Mouse (Mus musculus): ENCODE data around the gene Babam2. TPM values are rescaled to one million over a fixed set of nuclear protein-coding genes. Genes with fewer than 3 reads are reported as not detected.

The Babam2 gene
- total and polyA plus RNA-seq, 3 experiments = 25.2 to 32.9 (median 28.4) TPM

- no peak overlapping the region for H3K4me3 ChIP-seq
- no peak overlapping the region for H3K27ac ChIP-seq
- H3K36me3 ChIP-seq (ENCODE audit: control insufficient read depth, insufficient read depth, low read length) = peaks cover 2% of the 10 kb centered on the region; the same call in 1 of the 2 replicates
- H3K27me3 ChIP-seq (ENCODE audit: control insufficient read depth, insufficient read depth, low read length) = no peaks in the 10 kb centered on the region
- H3K79me2 ChIP-seq (replicated peaks; ENCODE audit: control insufficient read depth, insufficient read depth, low read length) = no peaks in the 10 kb centered on the region
- H3K4me1 ChIP-seq (ENCODE audit: control insufficient read depth, insufficient read depth, low read length) = peaks cover 2% of the 10 kb centered on the region; the same call in 1 of the 2 replicates
- DNase-seq = no peak
- TF ChIP-seq POLR2A (IDR thresholded peaks at IDR 0.05; ENCODE audit: insufficient read depth, low read depth, low read length) = no peak
- TF ChIP-seq CTCF (IDR thresholded peaks at IDR 0.05) = no peak
- TF ChIP-seq EP300 (IDR thresholded peaks at IDR 0.05; ENCODE audit: insufficient read depth, low read depth, low read length) = no peak
- no peak overlapping the region for H3K9ac ChIP-seq (ENCODE audit: low read depth, low read length)
- intact Hi-C loops (cut with DNase I) = no loop called here
Observed at GRCm38 (mm10) chr5:31924075-31924474, 226.6 kb downstream of the Babam2 start.

- Histone ChIP-seq H3K36me3 (ENCODE audit: control insufficient read depth, insufficient read depth, low read length) (no peaks in the 10 kb centered on the region), H3K27me3 (ENCODE audit: control insufficient read depth, insufficient read depth, low read length) (no peaks in the 10 kb centered on the region), H3K27ac (no peak overlapping the region), H3K4me1 (ENCODE audit: control insufficient read depth, insufficient read depth, low read length) (peaks cover 3% of the 10 kb centered on the region; the same call in 1 of the 2 replicates), H3K4me3 (no peak overlapping the region), H3K79me2 (replicated peaks; ENCODE audit: control insufficient read depth, insufficient read depth, low read length) (no peaks in the 10 kb centered on the region), H3K9ac (ENCODE audit: low read depth, low read length) (no peak overlapping the region)
- intact Hi-C loops (cut with DNase I) = loop anchor here (2.0 kb wide), 1 partner anchor 270 kb away; no protein-coding TSS in a partner anchor
- peak; percentile 26 to 58 for DNase-seq
- no peak for TF ChIP-seq EP300 (IDR thresholded peaks at IDR 0.05; ENCODE audit: insufficient read depth, low read depth, low read length)
- TF ChIP-seq POLR2A (IDR thresholded peaks at IDR 0.05; ENCODE audit: insufficient read depth, low read depth, low read length) = no peak
- TF ChIP-seq CTCF (IDR thresholded peaks at IDR 0.05) = peak; percentile 81
- 93% methylated on average over 1 of the region's 1 CpGs for WGBS
Observed at GRCm38 (mm10) chr5:31926551-31926950, 229.1 kb downstream of the Babam2 start.

- intact Hi-C loops (cut with DNase I) = no loop called here
- Histone ChIP-seq H3K9ac (ENCODE audit: low read depth, low read length) (no peak overlapping the region), H3K79me2 (replicated peaks; ENCODE audit: control insufficient read depth, insufficient read depth, low read length) (no peaks in the 10 kb centered on the region), H3K27me3 (ENCODE audit: control insufficient read depth, insufficient read depth, low read length) (no peaks in the 10 kb centered on the region), H3K27ac (no peak overlapping the region), H3K4me3 (no peak overlapping the region), H3K36me3 (ENCODE audit: control insufficient read depth, insufficient read depth, low read length) (no peaks in the 10 kb centered on the region), H3K4me1 (ENCODE audit: control insufficient read depth, insufficient read depth, low read length) (peaks cover 5% of the 10 kb centered on the region)
- DNase-seq = no peak
- no peak for TF ChIP-seq CTCF (IDR thresholded peaks at IDR 0.05)
- TF ChIP-seq EP300 (IDR thresholded peaks at IDR 0.05; ENCODE audit: insufficient read depth, low read depth, low read length) = no peak
- no peak for TF ChIP-seq POLR2A (IDR thresholded peaks at IDR 0.05; ENCODE audit: insufficient read depth, low read depth, low read length)
- WGBS = 71% methylated on average over 7 of the region's 7 CpGs
Observed at GRCm38 (mm10) chr5:31929007-31929406, 231.5 kb downstream of the Babam2 start.

GRCm38 (mm10) chr5:31931127-31931625, 233.7 kb downstream of the Babam2 start:
- H3K27me3 ChIP-seq (ENCODE audit: control insufficient read depth, insufficient read depth, low read length) = no peaks in the 10 kb centered on the region

GRCm38 (mm10) chr5:31931637-31932036, 234.2 kb downstream of the Babam2 start:
- H3K79me2 ChIP-seq (replicated peaks; ENCODE audit: control insufficient read depth, insufficient read depth, low read length) = no peaks in the 10 kb centered on the region
- H3K9ac ChIP-seq (ENCODE audit: low read depth, low read length) = no peak overlapping the region
- H3K4me3 ChIP-seq = no peak overlapping the region
- TF ChIP-seq CTCF (IDR thresholded peaks at IDR 0.05) = no peak
- no peak for TF ChIP-seq EP300 (IDR thresholded peaks at IDR 0.05; ENCODE audit: insufficient read depth, low read depth, low read length)
- TF ChIP-seq POLR2A (IDR thresholded peaks at IDR 0.05; ENCODE audit: insufficient read depth, low read depth, low read length) = no peak
- no peaks in the 10 kb centered on the region for H3K36me3 ChIP-seq (ENCODE audit: control insufficient read depth, insufficient read depth, low read length)
- DNase-seq = no peak
- no peaks in the 10 kb centered on the region for H3K27me3 ChIP-seq (ENCODE audit: control insufficient read depth, insufficient read depth, low read length)
- 87% methylated on average over 1 of the region's 1 CpGs for WGBS
- H3K4me1 ChIP-seq (ENCODE audit: control insufficient read depth, insufficient read depth, low read length) = peaks cover 6% of the 10 kb centered on the region
- intact Hi-C loops (cut with DNase I) = loop anchor here (2.0 kb wide), 1 partner anchor 207 kb away; no protein-coding TSS in a partner anchor
- H3K27ac ChIP-seq = no peak overlapping the region

More at GRCm38 (mm10) chr5:31931127-31931625, 233.7 kb downstream of the Babam2 start:
- Histone ChIP-seq H3K4me3 (no peak overlapping the region), H3K36me3 (ENCODE audit: control insufficient read depth, insufficient read depth, low read length) (no peaks in the 10 kb centered on the region), H3K9ac (ENCODE audit: low read depth, low read length) (no peak overlapping the region), H3K79me2 (replicated peaks; ENCODE audit: control insufficient read depth, insufficient read depth, low read length) (no peaks in the 10 kb centered on the region), H3K4me1 (ENCODE audit: control insufficient read depth, insufficient read depth, low read length) (peaks cover 6% of the 10 kb centered on the region), H3K27ac (no peak overlapping the region)
- TF ChIP-seq EP300 (IDR thresholded peaks at IDR 0.05; ENCODE audit: insufficient read depth, low read depth, low read length) = no peak
- TF ChIP-seq CTCF (IDR thresholded peaks at IDR 0.05) = no peak
- no peak for TF ChIP-seq POLR2A (IDR thresholded peaks at IDR 0.05; ENCODE audit: insufficient read depth, low read depth, low read length)
- intact Hi-C loops (cut with DNase I) = loop anchor here (2.0 kb wide), 1 partner anchor 208 kb away; no protein-coding TSS in a partner anchor
- 67% methylated on average over 8 of the region's 8 CpGs for WGBS
- DNase-seq = no peak

GRCm38 (mm10) chr5:31933296-31933695, 235.8 kb downstream of the Babam2 start:
- Histone ChIP-seq H3K4me1 (ENCODE audit: control insufficient read depth, insufficient read depth, low read length) (peaks cover 6% of the 10 kb centered on the region), H3K27ac (peak overlapping the region; percentile 73), H3K27me3 (ENCODE audit: control insufficient read depth, insufficient read depth, low read length) (no peaks in the 10 kb centered on the region), H3K9ac (ENCODE audit: low read depth, low read length) (no peak overlapping the region), H3K79me2 (replicated peaks; ENCODE audit: control insufficient read depth, insufficient read depth, low read length) (no peaks in the 10 kb centered on the region), H3K4me3 (no peak overlapping the region), H3K36me3 (ENCODE audit: control insufficient read depth, insufficient read depth, low read length) (no peaks in the 10 kb centered on the region)
- 50% methylated on average over 6 of the region's 6 CpGs for WGBS
- TF ChIP-seq EP300 (IDR thresholded peaks at IDR 0.05; ENCODE audit: insufficient read depth, low read depth, low read length) = 0 out of 2 replicates have a peak, but pooled peaks have one; percentile 36
- TF ChIP-seq POLR2A (IDR thresholded peaks at IDR 0.05; ENCODE audit: insufficient read depth, low read depth, low read length) = peak; percentile 26; the same call in 1 of the 2 replicates
- no peak for TF ChIP-seq CTCF (IDR thresholded peaks at IDR 0.05)
- peak in 1 of 2 experiments; percentile 32 for DNase-seq
- intact Hi-C loops (cut with DNase I) = no loop called here
